Mouse (Mus musculus) testis, adult 2 months (tissue): ENCODE measurements around the gene Ip6k1.

ENCODE experiments used
- CTCF ChIP-seq: fragments of 200-500 bp; IDR thresholded peaks from 2 replicates; pipeline ENCODE4 v1.5.1; 2012; ENCODE audit warnings: low read depth, mild to moderate bottlenecking, inconsistent platforms, low read length, moderate library complexity; ENCODE audit not compliant: control insufficient read depth, insufficient read depth, insufficient replicate concordance
- POLR2A ChIP-seq: fragments of 200-500 bp; IDR thresholded peaks from 2 replicates; pipeline ENCODE4 v1.6.1; 2012; ENCODE audit warnings: low read depth, mild to moderate bottlenecking, inconsistent platforms, low read length, moderate library complexity; ENCODE audit not compliant: control insufficient read depth

DNA sequence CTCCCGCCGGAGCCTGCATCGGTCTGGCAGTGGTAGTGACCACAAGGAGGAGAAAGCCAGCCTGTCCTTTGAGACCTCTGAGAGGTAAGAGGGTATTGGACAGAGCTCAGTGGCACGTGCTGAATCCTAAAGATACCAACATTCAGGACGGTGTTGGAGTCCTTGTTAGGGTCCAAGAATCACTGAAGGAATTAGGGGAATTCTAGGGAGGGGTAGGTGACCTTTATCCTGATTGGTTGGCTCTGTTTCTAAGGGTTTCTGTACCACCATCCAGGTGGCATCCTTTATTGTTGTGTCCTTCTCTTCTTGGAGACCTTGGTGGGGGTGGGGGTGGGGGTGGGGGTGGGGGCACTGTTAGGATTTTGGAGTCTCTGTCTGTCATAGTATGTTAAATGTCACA, 29.8 kb downstream of the Ip6k1 start:
- TF ChIP-seq CTCF (no peak), POLR2A (no peak)
